Mouse (Mus musculus): Measurements from ENCODE around the gene Eif4g1.

The Eif4g1 gene

DNA sequence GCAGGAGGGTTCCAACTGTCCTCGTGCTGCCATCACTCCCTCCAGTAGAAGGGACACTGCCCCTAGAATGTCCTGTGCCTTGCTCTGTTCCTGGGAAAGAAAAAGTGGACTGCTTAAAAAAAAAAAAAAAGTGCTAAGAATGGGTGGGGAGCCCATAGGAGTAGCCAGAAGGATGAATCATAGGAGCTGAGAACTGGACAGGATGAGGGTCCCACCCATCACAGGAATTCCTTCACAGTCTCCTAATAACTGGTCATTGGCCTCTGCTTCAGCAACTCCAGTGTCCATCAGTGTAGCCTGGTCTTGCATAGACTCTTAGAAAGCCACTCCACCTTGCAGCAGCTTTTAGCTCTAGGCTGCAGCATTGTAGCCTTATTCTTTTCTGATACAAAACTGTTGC is 58.3 kb downstream of the Eif4g1 start:
- DNase-seq (ENCODE audit: low spot score) = no peak

GRCm38 (mm10) chr16:20730293-20730711 is 62.2 kb downstream of the Eif4g1 start:
- no peak for DNase-seq (ENCODE audit: low spot score)

DNA sequence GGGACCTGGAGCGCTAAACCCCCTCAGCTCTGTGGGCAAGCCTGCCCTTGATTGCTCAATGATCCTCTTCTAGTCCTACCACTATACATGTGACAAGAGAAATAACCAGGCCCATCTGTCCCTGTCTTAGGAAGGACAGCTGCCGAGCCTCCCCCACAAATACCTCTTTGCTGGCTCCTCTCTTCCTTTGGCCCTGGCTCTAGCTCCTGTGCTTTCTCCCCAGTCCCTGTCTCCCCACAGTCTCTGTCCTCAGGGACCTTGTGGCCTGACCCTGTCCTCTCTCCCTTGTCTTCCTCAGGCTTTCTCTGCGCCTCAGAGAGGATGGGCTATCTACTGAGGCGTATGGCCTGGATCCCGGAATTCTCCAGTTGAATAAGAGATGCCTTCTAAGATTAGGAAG is 63.6 kb downstream of the Eif4g1 start:
- DNase-seq (ENCODE audit: low spot score) = no peak

- no peak for DNase-seq (ENCODE audit: low spot score)
Observed at GRCm38 (mm10) chr16:20732251-20732924, 64.3 kb downstream of the Eif4g1 start.

- DNase-seq (ENCODE audit: low spot score) = no peak
Observed at GRCm38 (mm10) chr16:20732925-20733730, 65.0 kb downstream of the Eif4g1 start, which contains the start of gene Chrd. TSS of gene Chrd (plus strand) at chr16:20733127.

GRCm38 (mm10) chr16:20733731-20734730 is 65.9 kb downstream of the Eif4g1 start, which contains the start of gene Thpo:
TSS of gene Thpo (minus strand) at chr16:20734511.
- no peak for DNase-seq (ENCODE audit: low spot score)

GRCm38 (mm10) chr16:20735651-20736050 is 67.5 kb downstream of the Eif4g1 start:
- no peak for DNase-seq (ENCODE audit: low spot score)

DNA sequence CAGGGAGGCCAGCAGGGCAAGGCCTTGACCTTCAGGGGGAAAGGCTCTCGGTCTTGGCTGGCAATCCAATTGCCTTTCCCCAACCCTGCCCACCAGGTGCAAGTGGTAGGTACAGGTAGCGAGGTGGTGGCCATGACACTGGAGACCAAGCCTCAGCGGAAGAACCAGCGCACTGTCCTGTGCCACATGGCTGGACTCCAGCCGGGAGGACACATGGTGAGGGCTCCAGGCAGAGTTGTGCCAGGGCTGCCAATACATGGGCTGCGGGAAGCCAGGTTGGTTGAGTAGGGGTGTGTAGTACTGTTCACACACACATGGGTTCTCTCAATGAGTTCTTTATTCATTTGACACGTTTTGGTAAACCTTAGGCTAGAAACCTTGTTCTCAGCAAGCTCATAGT is 68.1 kb downstream of the Eif4g1 start:
- DNase-seq (ENCODE audit: low spot score) = no peak

DNA sequence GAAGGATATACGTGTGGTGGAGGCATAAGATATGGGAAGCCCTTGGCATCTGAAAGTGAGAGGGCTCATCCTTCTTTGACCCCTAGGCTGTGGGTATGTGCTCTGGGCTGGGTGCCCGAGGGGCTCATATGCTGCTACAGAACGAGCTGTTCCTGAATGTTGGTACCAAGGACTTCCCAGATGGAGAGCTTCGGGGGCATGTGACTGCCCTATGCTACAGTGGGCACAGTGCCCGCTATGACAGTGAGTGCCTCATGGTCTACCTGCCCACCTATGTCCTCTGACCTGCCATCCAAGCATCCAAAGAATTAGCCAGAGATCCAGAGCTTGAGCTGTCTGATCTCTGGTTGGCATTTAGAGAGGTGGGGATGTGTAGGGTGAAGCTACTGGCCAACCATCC is 68.7 kb downstream of the Eif4g1 start:
- no peak for DNase-seq (ENCODE audit: low spot score)

GRCm38 (mm10) chr16:20739845-20740244 is 71.7 kb downstream of the Eif4g1 start:
- no peak for DNase-seq (ENCODE audit: low spot score)

Data from layer of hippocampus, adult 9-10 months (tissue).